Mouse (Mus musculus) kidney, postnatal 4 days (tissue): ENCODE data around the gene Gm20838.
"Not testable (repeated sequence)": the region's sequence is repeated elsewhere in the genome, so short reads cannot be mapped to it uniquely, and the experiment has no call there.

Experiments used
- DNase-seq, 2 experiments: peaks; one replicate each; pipeline ENCODE4 v3.0.0; 2021; ENCODE audit warnings: mixed read lengths in 2 of 2

Gm20838 gene

GRCm38 (mm10) chrY:33543064-33543463 lies at the start of gene Gm20838:
TSS of gene Gm20838 (minus strand) at chrY:33543164.
- DNase-seq, result not testable (repeated sequence)
